Mouse (Mus musculus): ENCODE measurements around the gene Mphosph9. TPM values are rescaled to one million over a fixed set of nuclear protein-coding genes. Genes with fewer than 3 reads are reported as not detected.
"Not testable (repeated sequence)": the region's sequence is repeated elsewhere in the genome, so short reads cannot be mapped to it uniquely, and the experiment has no call there.

Mphosph9 gene
- polyA plus RNA-seq, 1 experiment from 2014 or later, result 5.2 TPM

DNA sequence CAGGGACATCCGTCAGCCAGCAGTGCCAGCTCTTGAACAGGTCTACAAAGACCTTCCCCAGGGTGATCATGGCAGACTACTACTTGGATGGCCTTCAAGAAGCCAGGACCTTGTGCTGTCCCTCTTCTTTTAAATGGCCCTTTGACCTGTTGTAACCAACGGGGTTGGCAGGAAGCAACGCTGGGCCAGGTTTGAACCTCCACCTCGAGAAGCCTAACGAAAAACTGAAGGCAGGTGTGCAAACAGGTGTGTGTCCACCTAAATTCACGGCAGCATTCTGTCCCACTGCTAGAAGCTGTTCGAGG is 106.1 kb downstream of the Mphosph9 start:
- H3K4me3 ChIP-seq (replicated peaks; ENCODE audit: low read depth, low read length), result no peak overlapping the region
- no peak overlapping the region for H3K4me2 ChIP-seq (ENCODE audit: low read length)
- no peaks in the 10 kb centered on the region for H3K36me3 ChIP-seq (ENCODE audit: insufficient read depth, low read length)
- 68% methylated on average over 7 of the region's 7 CpGs for WGBS
- H3K9me3 ChIP-seq (replicated peaks; ENCODE audit: low read length), result no peaks in the 10 kb centered on the region
- no peak overlapping the region for H3K9ac ChIP-seq (ENCODE audit: low read depth, low read length)
- H3K27ac ChIP-seq, result peak overlapping the region; percentile 47; the same call in 1 of the 2 replicates
- H3K4me1 ChIP-seq (replicated peaks; ENCODE audit: insufficient read depth, low read length), result peaks cover 13% of the 10 kb centered on the region; the same call in 1 of the 2 replicates
- no peaks in the 10 kb centered on the region for H3K27me3 ChIP-seq (ENCODE audit: insufficient read depth, low read length)
- ATAC-seq (replicated peaks; ENCODE audit: low FRiP score, low read depth), result no peak
- no peak for DNase-seq (ENCODE audit: low spot score)
- TF ChIP-seq CTCF (IDR thresholded peaks at IDR 0.05; ENCODE audit: low read depth), result no peak

DNA sequence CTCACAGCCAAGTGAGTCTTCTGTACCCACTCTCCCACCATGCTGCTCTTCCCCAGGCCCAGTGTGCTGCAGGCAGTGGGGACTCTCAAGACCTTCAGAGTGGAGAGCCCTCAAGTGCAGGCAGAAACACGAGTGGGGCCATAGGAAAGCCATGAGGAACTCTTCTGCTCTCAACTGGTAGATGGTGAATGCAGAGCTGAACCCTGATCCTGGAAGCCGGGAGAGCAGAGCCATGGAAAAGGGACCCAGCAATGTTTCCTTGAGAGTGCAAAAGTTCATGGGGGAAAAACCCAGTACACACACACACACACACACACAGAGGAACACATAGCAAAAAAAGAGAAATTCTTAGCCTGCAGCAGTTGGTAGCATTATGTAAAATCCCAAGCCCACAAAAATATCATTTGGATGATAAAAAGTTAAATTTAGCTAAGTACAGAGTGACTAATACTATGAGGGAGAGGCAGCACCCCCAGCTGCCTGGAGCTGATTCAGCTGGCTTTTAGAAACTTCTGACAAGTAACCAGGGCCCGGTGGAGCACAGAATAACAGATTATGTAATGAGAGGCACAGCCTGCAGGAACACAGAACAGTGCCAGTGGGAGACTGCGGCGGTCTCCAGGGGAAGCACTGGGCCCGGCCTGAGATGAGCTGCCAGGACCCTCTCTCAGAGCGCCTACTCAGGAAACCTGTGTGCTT is 106.6 kb downstream of the Mphosph9 start:
- ATAC-seq (replicated peaks; ENCODE audit: low FRiP score, low read depth) (no peak), DNase-seq (ENCODE audit: low spot score) (peak; percentile 75)
- no peaks in the 10 kb centered on the region for H3K36me3 ChIP-seq (ENCODE audit: insufficient read depth, low read length)
- H3K27me3 ChIP-seq (ENCODE audit: insufficient read depth, low read length), result no peaks in the 10 kb centered on the region
- H3K4me3 ChIP-seq (replicated peaks; ENCODE audit: low read depth, low read length), result no peak overlapping the region
- H3K9me3 ChIP-seq (replicated peaks; ENCODE audit: low read length), result no peaks in the 10 kb centered on the region
- H3K9ac ChIP-seq (ENCODE audit: low read depth, low read length), result no peak overlapping the region
- no peak overlapping the region for H3K4me2 ChIP-seq (ENCODE audit: low read length)
- H3K4me1 ChIP-seq (replicated peaks; ENCODE audit: insufficient read depth, low read length), result peaks cover 12% of the 10 kb centered on the region; the same call in 1 of the 2 replicates
- TF ChIP-seq CTCF (IDR thresholded peaks at IDR 0.05; ENCODE audit: low read depth), result no peak
- 53% methylated on average over 7 of the region's 7 CpGs for WGBS
- peak overlapping the region; percentile 47; the same call in 1 of the 2 replicates for H3K27ac ChIP-seq

DNA sequence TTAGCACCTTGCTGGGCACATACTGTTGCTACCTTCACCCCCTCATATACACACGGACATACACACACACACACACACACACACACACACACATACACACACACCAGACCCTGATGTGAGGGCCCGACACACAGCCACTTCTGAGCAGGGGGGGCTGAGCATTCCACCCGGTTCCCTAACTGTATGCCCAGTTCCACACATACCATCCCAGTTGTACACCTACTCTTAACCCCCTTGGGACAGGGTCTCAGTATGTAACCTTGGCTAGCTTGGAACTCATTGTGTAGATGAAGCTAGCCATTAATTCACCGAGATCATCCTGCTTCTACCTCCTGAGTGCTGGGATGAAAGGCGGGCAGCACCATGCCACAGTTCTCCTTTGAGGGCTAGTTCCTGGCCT is 107.2 kb downstream of the Mphosph9 start:
- no peak overlapping the region for H3K9ac ChIP-seq (ENCODE audit: low read depth, low read length)
- no peak overlapping the region for H3K27ac ChIP-seq
- no peak overlapping the region for H3K4me3 ChIP-seq (replicated peaks; ENCODE audit: low read depth, low read length)
- H3K27me3 ChIP-seq (ENCODE audit: insufficient read depth, low read length), result no peaks in the 10 kb centered on the region
- H3K4me2 ChIP-seq (ENCODE audit: low read length), result no peak overlapping the region
- no peak for ATAC-seq (replicated peaks; ENCODE audit: low FRiP score, low read depth)
- peaks cover 12% of the 10 kb centered on the region; the same call in 1 of the 2 replicates for H3K4me1 ChIP-seq (replicated peaks; ENCODE audit: insufficient read depth, low read length)
- no peak for TF ChIP-seq CTCF (IDR thresholded peaks at IDR 0.05; ENCODE audit: low read depth)
- H3K36me3 ChIP-seq (ENCODE audit: insufficient read depth, low read length), result no peaks in the 10 kb centered on the region
- no peak for DNase-seq (ENCODE audit: low spot score)
- 93% methylated on average over 5 of the region's 5 CpGs for WGBS
- H3K9me3 ChIP-seq (replicated peaks; ENCODE audit: low read length), result no peaks in the 10 kb centered on the region

DNA sequence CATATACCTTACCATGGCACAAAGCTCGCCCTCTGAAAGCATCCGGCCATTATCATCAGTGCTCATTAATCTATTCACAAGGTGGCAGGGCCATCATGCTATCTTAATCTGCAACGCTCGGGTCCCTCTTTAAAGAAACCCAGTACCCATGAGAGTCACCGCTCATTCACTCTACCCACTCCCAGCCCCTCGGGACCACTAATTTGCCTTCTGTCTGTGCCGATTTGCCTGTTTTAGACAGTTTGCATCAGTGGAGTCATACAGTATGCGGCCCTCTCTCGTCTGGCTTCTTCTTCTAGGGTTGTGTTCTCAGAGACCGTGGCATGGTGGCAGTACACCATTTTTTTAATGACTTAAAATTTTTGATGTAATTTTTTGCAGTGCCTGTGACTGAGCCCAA is 108.3 kb downstream of the Mphosph9 start:
- Histone ChIP-seq H3K9ac (ENCODE audit: low read depth, low read length) (no peak overlapping the region), H3K9me3 (replicated peaks; ENCODE audit: low read length) (no peaks in the 10 kb centered on the region), H3K27me3 (ENCODE audit: insufficient read depth, low read length) (no peaks in the 10 kb centered on the region), H3K4me1 (replicated peaks; ENCODE audit: insufficient read depth, low read length) (peaks cover 12% of the 10 kb centered on the region; the same call in 1 of the 2 replicates), H3K4me2 (ENCODE audit: low read length) (no peak overlapping the region), H3K36me3 (ENCODE audit: insufficient read depth, low read length) (no peaks in the 10 kb centered on the region), H3K4me3 (replicated peaks; ENCODE audit: low read depth, low read length) (no peak overlapping the region), H3K27ac (no peak overlapping the region)
- DNase-seq (ENCODE audit: low spot score) (no peak), ATAC-seq (replicated peaks; ENCODE audit: low FRiP score, low read depth) (no peak)
- TF ChIP-seq CTCF (IDR thresholded peaks at IDR 0.05; ENCODE audit: low read depth), result no peak
- WGBS, result 80% methylated on average over 10 of the region's 10 CpGs

DNA sequence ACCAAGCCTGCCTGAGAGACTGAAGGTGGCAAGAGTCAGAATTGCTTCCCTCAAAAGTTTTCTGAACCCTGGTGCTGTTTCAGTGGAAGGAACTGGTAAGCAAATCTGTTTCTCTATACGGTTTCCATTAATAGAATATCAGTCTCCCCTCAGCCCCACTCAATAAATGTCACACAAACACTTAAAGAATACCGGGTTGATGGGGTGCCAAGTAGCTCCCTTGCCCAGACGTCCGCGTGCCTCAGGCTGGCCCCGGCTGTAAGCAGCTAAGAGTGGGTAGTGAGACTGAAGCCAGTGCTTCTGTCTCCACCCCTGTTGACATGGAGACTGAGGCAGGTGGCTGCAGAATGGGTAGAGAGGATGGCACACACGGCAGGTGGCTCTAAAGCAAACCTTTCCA is 108.8 kb downstream of the Mphosph9 start:
- DNase-seq (ENCODE audit: low spot score) (no peak), ATAC-seq (replicated peaks; ENCODE audit: low FRiP score, low read depth) (no peak)
- Histone ChIP-seq H3K9ac (ENCODE audit: low read depth, low read length) (no peak overlapping the region), H3K36me3 (ENCODE audit: insufficient read depth, low read length) (no peaks in the 10 kb centered on the region), H3K27me3 (ENCODE audit: insufficient read depth, low read length) (no peaks in the 10 kb centered on the region), H3K9me3 (replicated peaks; ENCODE audit: low read length) (no peaks in the 10 kb centered on the region), H3K4me2 (ENCODE audit: low read length) (no peak overlapping the region), H3K27ac (no peak overlapping the region), H3K4me3 (replicated peaks; ENCODE audit: low read depth, low read length) (no peak overlapping the region), H3K4me1 (replicated peaks; ENCODE audit: insufficient read depth, low read length) (peaks cover 12% of the 10 kb centered on the region; the same call in 1 of the 2 replicates)
- no peak for TF ChIP-seq CTCF (IDR thresholded peaks at IDR 0.05; ENCODE audit: low read depth)
- WGBS, result 69% methylated on average over 7 of the region's 7 CpGs

DNA sequence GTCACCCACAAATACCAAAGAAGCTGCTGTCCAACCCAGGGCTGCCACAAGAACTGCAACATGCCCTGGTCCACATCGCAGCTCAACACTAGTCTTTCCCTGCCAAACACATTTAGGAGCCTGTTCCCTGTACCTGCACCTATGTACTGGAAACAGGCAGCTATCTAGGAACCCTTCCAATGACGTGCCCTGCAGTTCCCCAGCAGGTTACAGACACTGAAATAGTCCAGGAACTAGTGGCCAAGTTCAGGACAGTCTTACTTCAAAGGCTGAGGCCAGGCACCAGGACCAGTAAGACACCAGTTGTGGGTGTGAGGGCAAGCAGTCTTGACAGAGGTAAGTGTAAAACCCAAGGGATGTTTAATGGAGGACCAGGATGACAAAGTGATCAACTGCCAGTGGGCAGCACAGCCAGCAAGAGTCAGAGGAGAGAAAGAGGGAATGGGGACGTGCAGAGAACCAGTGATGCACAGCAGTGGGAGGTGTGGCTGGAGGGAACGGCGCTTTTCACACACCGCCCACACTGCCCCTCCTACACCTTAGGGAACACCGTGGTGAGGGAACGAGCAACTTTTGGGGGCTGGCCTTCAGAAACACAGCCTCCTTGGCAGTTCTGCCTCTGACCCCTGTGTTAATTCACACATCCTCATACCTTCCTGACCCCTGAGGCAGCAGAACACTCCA is 110.1 kb downstream of the Mphosph9 start:
- TF ChIP-seq CTCF (IDR thresholded peaks at IDR 0.05; ENCODE audit: low read depth), result no peak
- no peak for DNase-seq (ENCODE audit: low spot score)
- Histone ChIP-seq H3K4me3 (replicated peaks; ENCODE audit: low read depth, low read length) (no peak overlapping the region), H3K9ac (ENCODE audit: low read depth, low read length) (no peak overlapping the region), H3K27me3 (ENCODE audit: insufficient read depth, low read length) (no peaks in the 10 kb centered on the region), H3K9me3 (replicated peaks; ENCODE audit: low read length) (no peaks in the 10 kb centered on the region), H3K4me2 (ENCODE audit: low read length) (no peak overlapping the region; the same call in 1 of the 2 replicates), H3K4me1 (replicated peaks; ENCODE audit: insufficient read depth, low read length) (peaks cover 12% of the 10 kb centered on the region; the same call in 1 of the 2 replicates), H3K27ac (no peak overlapping the region), H3K36me3 (ENCODE audit: insufficient read depth, low read length) (no peaks in the 10 kb centered on the region)
- no peak for ATAC-seq (replicated peaks; ENCODE audit: low FRiP score, low read depth)
- WGBS, result 28% methylated on average over 8 of the region's 8 CpGs

DNA sequence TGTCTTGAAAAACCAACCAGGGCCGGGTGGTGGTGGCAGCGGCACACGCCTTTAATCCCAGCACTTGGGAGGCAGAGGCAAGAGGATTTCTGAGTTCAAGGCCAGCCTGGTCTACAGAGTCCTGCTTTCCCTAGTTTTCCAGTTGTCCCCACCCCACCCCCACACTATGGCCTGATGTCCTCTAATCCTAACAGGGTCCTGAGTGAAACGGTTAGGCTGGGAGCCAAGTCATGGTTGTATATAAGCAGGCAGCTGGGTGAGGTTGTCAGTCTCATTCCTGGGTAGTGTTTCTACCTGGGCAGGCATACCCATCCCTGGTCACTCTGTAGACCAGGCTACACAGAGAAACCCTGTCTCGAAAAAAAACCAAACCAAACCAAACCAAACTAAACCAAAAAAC is 110.7 kb downstream of the Mphosph9 start:
- not testable (repeated sequence) for H3K36me3 ChIP-seq (ENCODE audit: insufficient read depth, low read length); H3K27me3 ChIP-seq (ENCODE audit: insufficient read depth, low read length); H3K9me3 ChIP-seq (replicated peaks; ENCODE audit: low read length); H3K4me2 ChIP-seq (ENCODE audit: low read length); H3K4me3 ChIP-seq (replicated peaks; ENCODE audit: low read depth, low read length); ATAC-seq (replicated peaks; ENCODE audit: low FRiP score, low read depth); H3K9ac ChIP-seq (ENCODE audit: low read depth, low read length); DNase-seq (ENCODE audit: low spot score); H3K27ac ChIP-seq
- WGBS, result 93% methylated on average over 5 of the region's 5 CpGs
- H3K4me1 ChIP-seq (replicated peaks; ENCODE audit: insufficient read depth, low read length), result peaks cover 12% of the 10 kb centered on the region; the same call in 1 of the 2 replicates

Measured in kidney, postnatal 0 days (tissue).